Mouse (Mus musculus): ENCODE data around the gene Il10rb. TPM values are rescaled to one million over a fixed set of nuclear protein-coding genes. Genes with fewer than 3 reads are reported as not detected.

The Il10rb gene
- polyA plus RNA-seq, 2 experiments = 16.5 to 24.3 TPM

- DNase-seq (ENCODE audit: low spot score) = no peak
- no peak for ATAC-seq (ENCODE audit: low FRiP score, low read depth)
- H3K9ac ChIP-seq (ENCODE audit: low read depth, low read length, severe bottlenecking) = no peak overlapping the region
- no peaks in the 10 kb centered on the region for H3K9me3 ChIP-seq (ENCODE audit: control insufficient read depth, low read length)
- peaks cover 9% of the 10 kb centered on the region; the same call in 1 of the 2 replicates for H3K36me3 ChIP-seq (ENCODE audit: control insufficient read depth, insufficient read depth, low read length)
- no peak overlapping the region for H3K27ac ChIP-seq (replicated peaks; ENCODE audit: low read depth, low read length)
- no peaks in the 10 kb centered on the region for H3K27me3 ChIP-seq (ENCODE audit: control insufficient read depth, insufficient read depth, low read length)
- H3K4me3 ChIP-seq (replicated peaks; ENCODE audit: low read length) = no peak overlapping the region
- peaks cover 15% of the 10 kb centered on the region for H3K4me1 ChIP-seq (ENCODE audit: control insufficient read depth, insufficient read depth, low read length)
- 57% methylated on average over 17 of the region's 17 CpGs for WGBS
- H3K4me2 ChIP-seq (replicated peaks; ENCODE audit: low read depth, low read length, severe bottlenecking) = no peak overlapping the region
- no peak for TF ChIP-seq POLR2A (IDR thresholded peaks at IDR 0.05; ENCODE audit: borderline replicate concordance, extremely low read depth, insufficient read depth, insufficient read length)
Observed at GRCm38 (mm10) chr16:91378431-91378986, 27.5 kb upstream of the Il10rb start.

- H3K4me3 ChIP-seq (replicated peaks; ENCODE audit: low read length) = no peak overlapping the region
- no peak for DNase-seq (ENCODE audit: low spot score)
Observed at GRCm38 (mm10) chr16:91378991-91379390, 27.0 kb upstream of the Il10rb start.

GRCm38 (mm10) chr16:91379412-91379811 lies 26.6 kb upstream of the Il10rb start:
- WGBS = 61% methylated on average over 3 of the region's 3 CpGs
- no peak for DNase-seq (ENCODE audit: low spot score)
- Histone ChIP-seq H3K4me3 (replicated peaks; ENCODE audit: low read length) (no peak overlapping the region), H3K9me3 (ENCODE audit: control insufficient read depth, low read length) (no peaks in the 10 kb centered on the region), H3K9ac (ENCODE audit: low read depth, low read length, severe bottlenecking) (no peak overlapping the region), H3K27ac (replicated peaks; ENCODE audit: low read depth, low read length) (no peak overlapping the region), H3K4me1 (ENCODE audit: control insufficient read depth, insufficient read depth, low read length) (peaks cover 6% of the 10 kb centered on the region; the same call in 1 of the 2 replicates), H3K27me3 (ENCODE audit: control insufficient read depth, insufficient read depth, low read length) (no peaks in the 10 kb centered on the region), H3K4me2 (replicated peaks; ENCODE audit: low read depth, low read length, severe bottlenecking) (no peak overlapping the region), H3K36me3 (ENCODE audit: control insufficient read depth, insufficient read depth, low read length) (peaks cover 18% of the 10 kb centered on the region)
- ATAC-seq (ENCODE audit: low FRiP score, low read depth) = no peak
- no peak for TF ChIP-seq POLR2A (IDR thresholded peaks at IDR 0.05; ENCODE audit: borderline replicate concordance, extremely low read depth, insufficient read depth, insufficient read length)

More at GRCm38 (mm10) chr16:91378991-91379390, 27.0 kb upstream of the Il10rb start:
- peaks cover 14% of the 10 kb centered on the region for H3K36me3 ChIP-seq (ENCODE audit: control insufficient read depth, insufficient read depth, low read length)
- no peak overlapping the region for H3K9ac ChIP-seq (ENCODE audit: low read depth, low read length, severe bottlenecking)
- ATAC-seq (ENCODE audit: low FRiP score, low read depth) = no peak
- H3K27ac ChIP-seq (replicated peaks; ENCODE audit: low read depth, low read length) = no peak overlapping the region
- 25% methylated on average over 9 of the region's 9 CpGs for WGBS
- no peak overlapping the region for H3K4me2 ChIP-seq (replicated peaks; ENCODE audit: low read depth, low read length, severe bottlenecking)
- H3K4me1 ChIP-seq (ENCODE audit: control insufficient read depth, insufficient read depth, low read length) = peaks cover 10% of the 10 kb centered on the region
- no peaks in the 10 kb centered on the region for H3K9me3 ChIP-seq (ENCODE audit: control insufficient read depth, low read length)
- TF ChIP-seq POLR2A (IDR thresholded peaks at IDR 0.05; ENCODE audit: borderline replicate concordance, extremely low read depth, insufficient read depth, insufficient read length) = no peak
- no peaks in the 10 kb centered on the region for H3K27me3 ChIP-seq (ENCODE audit: control insufficient read depth, insufficient read depth, low read length)

GRCm38 (mm10) chr16:91380151-91380550 lies 25.8 kb upstream of the Il10rb start:
- H3K9me3 ChIP-seq (ENCODE audit: control insufficient read depth, low read length) = no peaks in the 10 kb centered on the region
- H3K4me3 ChIP-seq (replicated peaks; ENCODE audit: low read length) = no peak overlapping the region
- H3K9ac ChIP-seq (ENCODE audit: low read depth, low read length, severe bottlenecking) = no peak overlapping the region
- DNase-seq (ENCODE audit: low spot score) (no peak), ATAC-seq (ENCODE audit: low FRiP score, low read depth) (no peak)
- H3K27me3 ChIP-seq (ENCODE audit: control insufficient read depth, insufficient read depth, low read length) = no peaks in the 10 kb centered on the region
- H3K4me2 ChIP-seq (replicated peaks; ENCODE audit: low read depth, low read length, severe bottlenecking) = no peak overlapping the region
- H3K27ac ChIP-seq (replicated peaks; ENCODE audit: low read depth, low read length) = no peak overlapping the region
- TF ChIP-seq POLR2A (IDR thresholded peaks at IDR 0.05; ENCODE audit: borderline replicate concordance, extremely low read depth, insufficient read depth, insufficient read length) = no peak
- WGBS = 71% methylated on average over 5 of the region's 5 CpGs
- H3K36me3 ChIP-seq (ENCODE audit: control insufficient read depth, insufficient read depth, low read length) = peaks cover 26% of the 10 kb centered on the region
- peaks cover 6% of the 10 kb centered on the region; the same call in 1 of the 2 replicates for H3K4me1 ChIP-seq (ENCODE audit: control insufficient read depth, insufficient read depth, low read length)

GRCm38 (mm10) chr16:91381606-91382005 lies 24.4 kb upstream of the Il10rb start:
- Histone ChIP-seq H3K9ac (ENCODE audit: low read depth, low read length, severe bottlenecking) (no peak overlapping the region), H3K27me3 (ENCODE audit: control insufficient read depth, insufficient read depth, low read length) (no peaks in the 10 kb centered on the region), H3K4me2 (replicated peaks; ENCODE audit: low read depth, low read length, severe bottlenecking) (no peak overlapping the region), H3K9me3 (ENCODE audit: control insufficient read depth, low read length) (no peaks in the 10 kb centered on the region), H3K36me3 (ENCODE audit: control insufficient read depth, insufficient read depth, low read length) (peaks cover 33% of the 10 kb centered on the region), H3K4me1 (ENCODE audit: control insufficient read depth, insufficient read depth, low read length) (peaks cover 6% of the 10 kb centered on the region; the same call in 1 of the 2 replicates), H3K4me3 (replicated peaks; ENCODE audit: low read length) (no peak overlapping the region), H3K27ac (replicated peaks; ENCODE audit: low read depth, low read length) (no peak overlapping the region)
- ATAC-seq (ENCODE audit: low FRiP score, low read depth) = no peak
- 85% methylated on average over 4 of the region's 4 CpGs for WGBS
- no peak for TF ChIP-seq POLR2A (IDR thresholded peaks at IDR 0.05; ENCODE audit: borderline replicate concordance, extremely low read depth, insufficient read depth, insufficient read length)
- no peak for DNase-seq (ENCODE audit: low spot score)

Measured in limb, embryonic 14.5 days (tissue).